Mouse (Mus musculus): ENCODE measurements around the gene Sertad2.

DNA sequence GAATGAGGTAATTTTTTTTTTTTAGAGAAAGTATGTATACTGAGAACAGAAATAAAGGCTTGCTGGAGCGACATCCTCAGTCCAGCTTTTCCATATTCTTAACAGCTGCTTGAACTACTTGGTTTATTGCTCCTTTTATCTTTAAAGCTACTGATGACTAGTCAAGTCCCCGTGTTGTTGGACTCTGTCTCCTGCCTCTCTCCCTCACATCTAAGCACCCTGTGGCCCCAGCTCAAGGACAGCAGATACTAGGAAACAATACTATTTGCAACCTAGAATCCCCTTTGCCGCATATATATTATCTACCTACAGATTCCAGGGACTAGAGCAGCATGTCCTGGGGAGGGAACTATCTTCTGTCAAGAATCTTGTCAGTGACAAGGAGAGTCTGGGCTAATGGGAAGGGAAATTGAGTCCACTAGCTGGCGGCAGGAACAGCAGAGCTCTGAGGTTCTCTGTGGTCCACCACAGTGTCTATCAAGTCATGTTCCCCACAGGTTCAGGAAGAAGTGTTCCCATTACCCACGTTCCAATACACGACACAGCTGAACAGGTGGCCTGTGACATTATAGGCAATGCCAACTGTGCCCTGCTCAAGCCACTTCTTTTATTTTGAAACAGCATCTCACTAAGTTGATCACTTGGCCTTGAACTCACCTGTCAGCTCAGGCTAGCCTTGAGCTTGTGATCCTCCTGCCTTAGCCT lies 49.0 kb upstream of the Sertad2 start:
- no peak for TF ChIP-seq CTCF (IDR thresholded peaks at IDR 0.05; ENCODE audit: insufficient read depth, low read depth, low read length)
- TF ChIP-seq POLR2A (IDR thresholded peaks at IDR 0.05; ENCODE audit: insufficient read depth, low read depth, low read length), result no peak

All from olfactory bulb, adult 2 months (tissue).